Mouse (Mus musculus) heart, embryonic 11.5 days (tissue): ENCODE data around the gene Mrpl44. TPM values are rescaled to one million over a fixed set of nuclear protein-coding genes. Genes with fewer than 3 reads are reported as not detected.
A peak's percentile ranks its signal among the peaks of the same experiment; 100 is the strongest.

ENCODE experiments used
- ATAC-seq: fragments of 200-750 bp; cut with Nextera tagmentation; replicated peaks from 2 replicates; pipeline ENCODE4 v1.8.0; 2017; ENCODE audit warnings: moderate library complexity; ENCODE audit not compliant: insufficient number of reproducible peaks, low FRiP score, low TSS enrichment
- H3K27ac ChIP-seq: fragments of 300-500 bp; sonication (generic); 2 replicates; pipeline ENCODE4 v1.5.1; 2014; ENCODE audit warnings: mild to moderate bottlenecking, low read depth, low read length
- H3K27me3 ChIP-seq: fragments of 300-500 bp; sonication (generic); 2 replicates; pipeline ENCODE4 v1.6.1; 2014; ENCODE audit warnings: mild to moderate bottlenecking, low read length, mixed read lengths; ENCODE audit not compliant: control insufficient read depth, insufficient read depth
- H3K36me3 ChIP-seq: fragments of 300-500 bp; sonication (generic); 2 replicates; pipeline ENCODE4 v1.6.1; 2014; ENCODE audit warnings: mild to moderate bottlenecking, low read length, moderate library complexity, mixed read lengths; ENCODE audit not compliant: control insufficient read depth, insufficient read depth
- H3K4me1 ChIP-seq: fragments of 300-500 bp; sonication (generic); 2 replicates; pipeline ENCODE4 v1.6.1; 2014; ENCODE audit warnings: low read length; ENCODE audit not compliant: control insufficient read depth, insufficient read depth
- H3K4me2 ChIP-seq: fragments of 300-500 bp; sonication (generic); 2 replicates; pipeline ENCODE4 v1.6.1; 2014; ENCODE audit warnings: mild to moderate bottlenecking, moderate library complexity
- H3K4me3 ChIP-seq: fragments of 300-500 bp; sonication (generic); 2 replicates; pipeline ENCODE4 v1.5.1; 2014; ENCODE audit warnings: low read depth, low read length
- H3K9ac ChIP-seq: fragments of 300-500 bp; sonication (generic); 2 replicates; pipeline ENCODE4 v1.6.1; 2014; ENCODE audit warnings: mild to moderate bottlenecking, low read depth, low read length, moderate library complexity
- H3K9me3 ChIP-seq: fragments of 300-500 bp; sonication (generic); replicated peaks from 2 replicates; pipeline ENCODE4 v1.6.1; 2016; ENCODE audit warnings: low read length; ENCODE audit not compliant: control insufficient read depth
- WGBS: fragments of 180-500 bp; shearing (Covaris S2); extraction: QIAGEN DNeasy Blood & Tissue Kit; methylation state at CpG from one replicate; pipeline ENCODE4 v1.1.7; 2014; ENCODE audit not compliant: insufficient replicate concordance; 5-methylcytosine and 5-hydroxymethylcytosine counted together
- polyA plus RNA-seq: library from polyadenylated mRNA; unstranded; fragments of >200 nt; fragmentation: Nextera tagmentation; extraction: Ambion mirVana; gene quantifications from 2 replicates; pipeline ENCODE4 v1.2.1, GENCODE M21; 2014

Gene Mrpl44
- polyA plus RNA-seq, 1 experiment from 2014 or later: 45.3 TPM

DNA sequence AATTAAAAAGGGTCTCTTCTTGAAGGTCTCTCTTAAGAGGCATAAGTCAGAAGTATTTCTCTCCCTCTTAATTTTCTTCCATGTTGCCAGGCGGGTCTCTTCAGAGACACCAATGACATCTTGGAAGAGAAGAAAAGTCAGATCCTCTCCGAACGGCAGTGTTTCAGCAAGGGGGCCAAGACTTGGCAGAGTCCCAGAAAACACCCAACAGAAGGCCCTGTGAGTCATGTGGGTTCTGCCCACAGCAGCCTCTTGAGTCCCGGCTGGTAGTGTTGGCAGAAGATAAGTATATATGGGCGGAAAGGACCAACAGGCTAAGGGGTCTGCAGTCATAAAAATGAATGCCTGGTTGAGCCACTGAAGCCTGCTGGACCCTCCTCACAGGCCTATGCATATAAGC is 31.0 kb downstream of the Mrpl44 start:
- ATAC-seq: 0 out of 2 replicates have a peak, but pooled peaks have one; percentile 28
- WGBS: 53% methylated on average over 5 of the region's 5 CpGs
- peaks cover 14% of the 10 kb centered on the region for H3K4me1 ChIP-seq

DNA sequence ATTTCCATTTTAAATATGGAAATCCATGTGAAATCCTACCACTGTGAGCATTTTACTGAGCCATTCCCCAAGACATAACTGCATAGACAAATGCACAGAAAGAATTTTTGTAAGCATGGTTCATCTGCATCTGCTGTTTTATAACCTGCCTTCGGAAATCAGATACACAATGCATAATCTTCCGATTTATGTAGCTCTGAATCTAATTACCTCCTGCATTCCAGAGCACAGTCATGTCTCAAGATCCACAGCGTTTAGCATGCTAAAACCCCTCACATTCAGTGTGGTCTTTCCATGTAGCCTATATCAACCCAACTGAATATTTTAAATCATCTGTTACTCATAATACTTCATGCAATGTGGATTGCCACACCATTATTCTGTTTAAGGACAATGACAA is 33.6 kb downstream of the Mrpl44 start:
- no peak overlapping the region for H3K4me3 ChIP-seq
- no peak overlapping the region for H3K27ac ChIP-seq
- H3K4me2 ChIP-seq: no peak overlapping the region
- peaks cover 5% of the 10 kb centered on the region; the same call in 1 of the 2 replicates for H3K36me3 ChIP-seq
- no peaks in the 10 kb centered on the region for H3K27me3 ChIP-seq
- H3K9me3 ChIP-seq: no peaks in the 10 kb centered on the region
- 73% methylated on average over 3 of the region's 3 CpGs for WGBS
- no peak for ATAC-seq
- H3K4me1 ChIP-seq: peaks cover 14% of the 10 kb centered on the region
- no peak overlapping the region for H3K9ac ChIP-seq

More for the DNA sequence above, 31.0 kb downstream of the Mrpl44 start:
- no peaks in the 10 kb centered on the region for H3K9me3 ChIP-seq
- H3K27me3 ChIP-seq: no peaks in the 10 kb centered on the region
- H3K9ac ChIP-seq: no peak overlapping the region
- H3K4me3 ChIP-seq: no peak overlapping the region
- no peak overlapping the region for H3K4me2 ChIP-seq
- H3K36me3 ChIP-seq: peaks cover 2% of the 10 kb centered on the region; the same call in 1 of the 2 replicates
- no peak overlapping the region for H3K27ac ChIP-seq

DNA sequence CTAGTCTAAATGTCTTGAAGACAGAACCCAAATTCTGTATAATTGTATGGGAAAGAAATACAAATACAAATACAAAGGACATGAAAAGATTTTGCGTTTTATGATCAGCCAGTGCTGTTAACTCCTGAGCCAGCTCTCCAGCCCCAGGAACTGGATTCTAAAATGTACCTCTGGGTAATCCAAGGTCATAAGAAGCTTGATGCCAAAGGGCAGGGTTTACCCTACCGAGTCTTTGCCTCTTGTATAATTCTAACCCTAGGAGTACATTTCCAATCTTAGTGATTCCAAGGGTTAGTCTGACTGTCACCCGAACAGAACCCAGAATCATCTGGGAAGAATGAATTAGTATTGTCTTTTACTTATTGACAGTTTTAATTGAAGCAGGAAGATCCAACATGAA is 39.6 kb downstream of the Mrpl44 start:
- 85% methylated on average over 3 of the region's 3 CpGs for WGBS
- Histone ChIP-seq H3K4me2 (no peak overlapping the region), H3K9ac (no peak overlapping the region), H3K4me3 (no peak overlapping the region), H3K4me1 (no peaks in the 10 kb centered on the region; the same call in 1 of the 2 replicates), H3K27ac (no peak overlapping the region), H3K27me3 (no peaks in the 10 kb centered on the region), H3K36me3 (peaks cover 5% of the 10 kb centered on the region; the same call in 1 of the 2 replicates), H3K9me3 (no peaks in the 10 kb centered on the region)
- ATAC-seq: no peak

DNA sequence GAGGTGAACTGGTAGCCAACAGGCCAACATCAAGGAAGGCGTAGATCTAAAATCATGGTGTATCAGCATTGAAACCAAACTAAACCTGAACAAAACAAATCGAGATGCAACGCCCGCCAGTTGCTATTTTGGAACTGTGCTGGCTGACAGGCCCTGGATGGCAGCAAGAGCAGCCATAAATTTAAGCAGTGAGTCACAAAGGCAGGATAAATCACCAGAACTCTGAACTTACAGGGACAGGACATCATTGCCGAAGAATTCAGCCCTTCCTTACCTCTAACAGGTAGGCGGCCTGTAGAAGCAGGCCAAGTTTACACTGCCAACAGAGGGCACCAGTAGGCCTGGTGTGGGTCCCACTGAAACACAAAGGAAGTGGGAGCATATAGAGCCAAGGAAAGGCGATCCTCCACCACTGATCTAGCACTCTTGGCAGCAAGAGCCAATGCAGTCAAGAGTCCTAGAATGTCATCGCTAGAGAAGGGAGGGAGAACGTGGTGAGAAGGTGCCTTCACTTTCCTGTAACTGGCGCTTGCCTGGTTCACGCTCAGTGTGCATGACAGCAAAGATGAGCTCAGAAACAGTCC is 43.6 kb downstream of the Mrpl44 start:
- H3K9ac ChIP-seq: no peak overlapping the region
- ATAC-seq: no peak
- no peak overlapping the region for H3K4me2 ChIP-seq
- H3K4me3 ChIP-seq: no peak overlapping the region
- H3K27me3 ChIP-seq: no peaks in the 10 kb centered on the region
- H3K36me3 ChIP-seq: no peaks in the 10 kb centered on the region; the same call in 1 of the 2 replicates
- WGBS: 81% methylated on average over 11 of the region's 11 CpGs
- H3K4me1 ChIP-seq: peaks cover 6% of the 10 kb centered on the region
- no peak overlapping the region for H3K27ac ChIP-seq
- no peaks in the 10 kb centered on the region for H3K9me3 ChIP-seq

DNA sequence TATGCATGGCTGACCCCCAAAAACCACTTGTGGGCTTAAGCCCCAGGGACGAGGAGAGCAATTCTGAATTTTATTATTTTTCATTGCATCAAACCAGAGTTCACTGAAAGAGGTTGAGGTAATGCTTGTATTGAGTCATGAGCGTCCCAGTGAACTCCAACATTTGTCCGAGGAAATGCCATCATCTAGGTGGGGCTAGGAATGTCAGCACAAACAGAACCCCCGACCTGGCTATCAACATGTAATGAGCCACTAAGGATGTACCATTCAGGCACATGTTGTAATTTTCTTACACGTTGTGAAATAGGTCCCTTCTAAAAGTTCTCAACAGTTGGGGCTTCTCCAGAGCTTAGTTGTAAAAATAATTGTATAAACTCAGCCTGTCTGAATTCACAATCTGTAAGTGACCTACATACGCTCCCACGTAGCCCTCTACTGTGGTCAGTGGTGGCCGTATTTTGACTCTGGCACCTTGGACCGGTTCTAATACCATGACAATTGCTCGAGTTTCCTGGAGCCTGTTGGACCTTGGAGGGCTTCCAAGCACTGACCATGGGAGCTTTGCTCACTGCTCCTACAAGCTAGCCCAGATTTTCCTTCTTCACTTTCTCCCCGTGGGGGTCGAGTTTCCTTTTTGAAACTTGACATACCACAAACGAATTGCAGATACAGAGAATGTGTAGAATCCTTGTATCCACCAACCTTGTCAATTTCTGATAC is 47.1 kb downstream of the Mrpl44 start:
- Histone ChIP-seq H3K4me2 (no peak overlapping the region), H3K27ac (no peak overlapping the region), H3K36me3 (no peaks in the 10 kb centered on the region), H3K27me3 (no peaks in the 10 kb centered on the region), H3K4me1 (peaks cover 12% of the 10 kb centered on the region), H3K4me3 (no peak overlapping the region), H3K9me3 (no peaks in the 10 kb centered on the region), H3K9ac (no peak overlapping the region)
- WGBS: 64% methylated on average over 13 of the region's 13 CpGs
- no peak for ATAC-seq

DNA sequence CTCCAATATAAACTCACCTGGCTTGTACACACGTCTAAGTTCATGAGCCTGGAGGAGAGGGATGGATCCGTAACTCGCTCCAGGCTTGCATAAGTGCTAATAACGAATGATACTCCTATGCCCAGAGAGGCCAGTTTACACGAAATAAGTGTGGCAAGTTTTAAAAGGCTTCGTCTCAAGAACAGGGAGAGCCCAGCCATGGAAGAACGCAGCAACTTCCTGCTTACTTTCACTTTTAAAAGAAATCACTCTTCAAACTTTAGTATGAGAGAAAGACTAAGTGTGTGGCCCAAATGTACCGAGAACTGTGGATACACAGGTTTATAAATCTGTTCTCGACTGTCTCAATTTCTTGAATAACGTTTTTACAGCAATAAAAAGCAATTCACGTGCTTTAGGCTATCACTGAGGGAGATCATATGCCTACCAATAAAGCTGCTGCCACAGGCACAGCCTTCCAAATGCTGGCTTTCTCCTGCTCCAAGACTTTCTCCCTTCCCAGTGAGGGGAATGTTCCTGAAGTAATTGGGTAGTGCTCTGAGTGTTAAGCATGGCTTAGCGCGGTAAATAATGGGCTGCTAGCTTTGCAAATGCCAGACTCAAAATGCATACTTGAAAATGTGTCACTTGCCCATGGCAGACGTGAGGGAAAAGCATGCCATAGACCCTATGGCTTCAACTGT is 48.3 kb downstream of the Mrpl44 start:
- peaks cover 12% of the 10 kb centered on the region for H3K4me1 ChIP-seq
- H3K27ac ChIP-seq: no peak overlapping the region
- no peaks in the 10 kb centered on the region for H3K27me3 ChIP-seq
- H3K4me3 ChIP-seq: no peak overlapping the region
- ATAC-seq: no peak
- WGBS: 77% methylated on average over 14 of the region's 14 CpGs
- H3K36me3 ChIP-seq: no peaks in the 10 kb centered on the region
- H3K9ac ChIP-seq: no peak overlapping the region
- no peak overlapping the region for H3K4me2 ChIP-seq
- no peaks in the 10 kb centered on the region for H3K9me3 ChIP-seq

Other genes with a start within 250 kb of the Mrpl44 start
- gene Ap1s3, start 104.0 kb upstream of the Mrpl44 start, polyA plus RNA-seq: 0.08 and 0.30 TPM in 2 replicates
- 23.7 and 24.5 TPM in 2 replicates for gene Wdfy1, start 125 bp downstream of the Mrpl44 start, polyA plus RNA-seq
- 165 and 182 TPM in 2 replicates for gene Serpine2, start 85.2 kb downstream of the Mrpl44 start, polyA plus RNA-seq